Mouse (Mus musculus) telencephalon, adult 2 months (tissue): ENCODE measurements at regions not wholly inside any gene's neighbourhood (a gene's known extent, or its start where the extent isn't known, plus 50 kb on each side); places are given as distances from the start of the nearest gene placed in this dataset.
"Not testable (repeated sequence)": the region's sequence is repeated elsewhere in the genome, so short reads cannot be mapped to it uniquely, and the experiment has no call there.

ENCODE experiments used
- DNase-seq: peaks from one replicate; pipeline ENCODE4 v3.0.0-alpha.2; 2011; ENCODE audit warnings: low read depth, low spot score

- DNase-seq = no peak
These were observed 345.8 kb upstream of the Pou3f2 start for GRCm38 (mm10) chr4:22833851-22834440.

- DNase-seq = no peak
These were observed 315.5 kb upstream of the Pou3f2 start for GRCm38 (mm10) chr4:22803665-22804064.

GRCm38 (mm10) chr4:22792826-22793225 is 304.7 kb upstream of the Pou3f2 start:
- no peak for DNase-seq

- DNase-seq = no peak
These were observed 299.7 kb upstream of the Pou3f2 start for GRCm38 (mm10) chr4:22787866-22788265.

GRCm38 (mm10) chr4:22763026-22763425 is 274.9 kb upstream of the Pou3f2 start:
- DNase-seq = not testable (repeated sequence)
